Mouse (Mus musculus) retina, embryonic 14.5 days (tissue): ENCODE data around the gene Celf6.

Experiments used
- DNase-seq: peaks from one replicate; pipeline ENCODE4 v3.0.0-alpha.2; 2015; ENCODE audit warnings: low spot score

Celf6 gene

DNA sequence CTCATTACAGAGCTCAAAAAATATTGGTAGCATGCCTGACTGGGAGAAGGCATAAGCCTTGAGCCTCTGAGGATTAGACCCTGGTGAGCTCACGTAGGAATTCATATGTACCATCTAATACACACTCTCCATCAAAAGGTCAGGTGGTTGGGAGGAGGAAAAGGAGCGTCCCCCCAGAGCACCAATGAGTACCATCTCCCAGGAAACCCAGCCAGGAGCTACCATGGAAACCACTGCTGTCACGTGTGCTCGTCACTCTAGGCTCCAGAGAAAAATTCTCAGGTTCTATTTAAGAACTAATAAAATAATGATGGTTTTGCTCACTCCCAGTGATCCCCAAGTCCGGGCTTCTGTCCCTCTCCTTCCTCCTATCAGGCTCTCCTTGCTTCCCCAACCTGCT is 10.5 kb downstream of the Celf6 start:
- no peak for DNase-seq

DNA sequence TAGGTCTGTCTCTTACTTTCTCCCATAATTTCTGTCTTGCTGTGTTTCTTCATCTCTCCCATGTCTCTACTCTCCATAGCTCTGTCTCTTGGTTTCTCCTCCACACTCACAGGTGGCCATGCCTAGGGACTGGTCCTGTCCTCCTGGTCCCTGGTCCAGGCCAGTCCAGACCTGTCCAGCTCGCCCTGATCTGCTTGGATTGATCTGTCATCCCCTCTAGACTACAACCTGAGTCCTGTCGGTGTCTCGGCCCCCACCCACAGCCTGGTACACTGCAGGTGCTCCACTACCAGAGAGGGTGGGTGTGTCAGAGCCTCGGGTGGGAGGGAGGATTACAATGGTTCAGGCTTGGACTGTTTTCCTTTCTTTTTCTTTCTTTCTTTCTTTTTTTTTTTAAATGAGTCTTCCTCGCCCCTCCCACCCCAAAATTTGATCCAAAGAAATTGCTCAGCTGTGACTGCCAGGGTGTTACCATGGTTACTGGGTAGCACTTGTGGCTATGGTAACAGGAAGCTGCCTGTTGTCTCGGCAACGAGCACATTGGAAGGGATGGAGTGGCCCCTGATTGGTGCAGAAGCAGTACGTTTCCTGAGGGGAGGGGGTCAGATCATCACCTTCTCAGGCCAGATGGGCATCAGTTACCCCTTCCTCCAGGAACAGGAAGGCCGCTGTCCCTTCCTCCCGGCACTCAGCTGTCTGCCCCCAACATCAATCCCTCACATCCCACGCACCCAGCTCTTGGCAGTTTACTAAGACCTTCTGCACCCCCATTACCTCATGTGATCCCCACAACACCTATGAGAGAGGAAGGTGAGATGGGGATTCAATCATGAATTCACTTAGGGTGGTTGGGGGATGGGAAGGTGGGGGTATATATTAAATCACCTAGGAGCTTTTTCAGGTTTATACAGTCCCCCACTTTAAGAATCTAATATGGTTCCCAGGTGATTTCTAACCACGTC is 11.3 kb downstream of the Celf6 start:
- peak; percentile 33 for DNase-seq

GRCm38 (mm10) chr9:59589703-59590439 is 12.2 kb downstream of the Celf6 start:
- no peak for DNase-seq

GRCm38 (mm10) chr9:59601661-59602060 is 23.9 kb downstream of the Celf6 start:
- no peak for DNase-seq

DNA sequence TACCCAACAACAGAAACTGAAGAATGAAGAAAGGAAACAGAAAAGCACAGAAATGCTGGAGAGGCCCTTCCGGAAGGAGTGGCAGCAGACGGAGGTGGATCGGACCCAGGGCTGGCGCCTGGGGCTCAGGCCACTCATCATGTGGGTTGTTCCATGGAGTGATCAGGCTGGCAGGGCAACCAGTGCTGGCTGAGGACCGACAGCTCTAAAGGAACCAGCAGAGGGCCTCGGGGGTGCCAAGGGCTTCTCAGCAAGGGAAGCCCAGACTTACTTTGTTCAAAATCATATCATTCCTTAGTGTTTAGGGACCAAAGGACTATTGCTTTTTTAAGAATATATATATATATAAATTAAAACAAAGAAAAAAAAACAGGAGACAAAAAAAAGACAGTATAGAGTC is 28.2 kb downstream of the Celf6 start:
- no peak for DNase-seq

- no peak for DNase-seq
These were observed 33.2 kb downstream of the Celf6 start for GRCm38 (mm10) chr9:59610950-59611349.

- no peak for DNase-seq
These were observed 38.1 kb downstream of the Celf6 start for GRCm38 (mm10) chr9:59615797-59616196.

DNA sequence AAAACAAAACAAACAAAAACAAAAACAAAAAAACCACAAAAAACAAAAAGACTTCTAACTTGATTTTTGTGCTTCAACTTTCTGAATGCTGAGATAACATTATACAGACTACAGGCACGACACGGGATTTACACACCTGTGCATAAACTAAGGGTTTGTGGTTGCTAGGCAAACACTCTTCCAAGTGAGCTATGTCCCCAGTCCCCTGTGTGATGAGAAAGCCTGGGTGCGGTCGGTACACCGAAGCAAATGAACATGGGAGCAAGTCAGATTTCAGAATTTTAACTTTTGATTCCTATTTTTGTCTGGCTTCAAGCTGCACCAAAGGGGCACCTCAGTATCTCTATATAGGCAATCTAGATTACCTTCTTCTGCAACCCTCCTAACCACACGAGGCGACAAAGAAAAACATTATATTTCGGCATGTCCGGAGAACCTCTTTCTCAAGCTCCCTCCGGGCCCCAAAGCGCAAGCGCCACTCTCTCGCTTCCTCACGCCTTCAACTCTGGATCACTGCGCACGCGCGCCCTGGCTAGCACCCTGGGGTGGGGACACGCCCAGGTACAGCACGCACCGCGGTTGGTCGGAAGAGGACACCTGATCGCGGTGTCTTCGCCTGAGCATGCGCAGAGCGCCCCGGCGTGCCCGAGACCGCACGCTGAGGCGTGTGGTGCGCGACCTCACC is 39.0 kb downstream of the Celf6 start, which contains the start of gene Parp6:
TSS of gene Parp6 (plus strand) at position 663 of the 685 bp plus-strand sequence.
- peak; percentile 97 for DNase-seq

DNA sequence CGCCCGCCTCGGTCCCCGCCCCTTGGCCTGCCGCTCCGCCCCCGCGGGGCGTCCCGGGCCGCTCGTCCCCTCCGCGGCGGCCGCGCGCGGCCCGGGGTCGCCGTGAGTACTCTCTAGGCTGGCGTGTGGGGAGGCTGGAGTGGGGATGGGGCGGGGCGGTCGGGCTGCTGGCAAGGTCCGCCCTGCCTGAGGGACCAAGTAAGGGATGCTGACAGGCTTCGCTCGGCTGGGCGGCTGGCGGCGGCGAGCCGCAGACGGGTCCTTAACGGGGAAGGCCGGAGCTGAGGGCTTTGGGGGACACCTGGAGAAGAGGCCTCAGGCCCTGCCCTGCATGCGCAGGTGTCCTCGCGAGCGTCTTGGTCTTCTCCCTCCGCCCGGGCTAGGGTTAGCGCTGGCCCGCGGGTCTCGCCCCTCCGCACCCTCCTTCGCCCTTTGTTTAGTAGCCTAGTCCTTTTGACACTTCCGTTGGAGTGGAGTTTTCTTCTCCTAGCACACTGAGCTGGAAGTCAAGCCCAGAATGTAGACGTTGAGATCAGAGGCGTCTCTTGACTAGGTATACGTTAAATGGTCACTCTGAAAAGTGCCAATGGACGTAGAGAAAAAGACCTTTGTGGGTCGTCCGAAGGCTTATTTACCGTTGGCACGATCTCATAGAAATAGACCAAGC is 39.7 kb downstream of the Celf6 start:
- no peak for DNase-seq

- DNase-seq = no peak
These were observed 60.7 kb downstream of the Celf6 start for GRCm38 (mm10) chr9:59638372-59638771.

DNA sequence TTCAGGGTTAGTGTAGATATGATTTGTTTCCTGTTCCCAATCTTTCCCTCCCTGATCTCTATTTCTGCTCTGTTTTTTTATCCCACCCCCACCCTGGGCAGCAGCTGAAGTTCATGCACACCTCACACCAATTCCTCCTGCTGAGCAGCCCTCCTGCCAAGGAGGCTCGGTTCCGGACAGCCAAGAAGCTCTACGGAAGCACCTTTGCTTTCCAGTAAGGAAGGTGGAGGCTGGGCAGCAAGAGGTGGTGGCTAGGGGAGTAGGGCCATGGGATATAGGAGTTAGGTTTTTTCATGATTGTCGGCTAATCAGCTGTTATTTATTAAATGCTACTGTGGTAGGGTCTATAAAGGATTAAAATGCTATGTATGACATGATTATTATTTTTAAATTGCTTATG is 62.2 kb downstream of the Celf6 start:
- DNase-seq = no peak

DNA sequence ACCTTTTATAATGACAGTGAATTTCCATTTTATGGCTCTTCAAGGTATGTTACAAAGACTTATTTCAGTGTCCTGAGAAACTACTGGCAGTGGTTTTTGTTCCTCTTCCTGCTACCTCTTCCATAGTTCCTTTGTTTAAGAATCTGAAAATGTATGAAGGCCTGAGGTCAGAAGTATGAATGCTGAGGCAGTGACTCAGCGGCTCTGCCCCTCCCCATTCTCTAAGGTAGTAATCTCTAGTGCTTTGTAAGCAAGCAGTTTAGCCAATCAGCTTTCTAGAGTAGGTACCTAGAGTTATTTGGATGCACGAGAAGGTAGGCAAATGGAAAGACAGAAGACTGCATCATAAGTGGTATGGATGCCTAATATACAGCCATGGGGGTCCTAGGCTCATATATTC is 63.6 kb downstream of the Celf6 start:
- DNase-seq = no peak

GRCm38 (mm10) chr9:59649911-59650310 is 72.2 kb downstream of the Celf6 start:
- DNase-seq = no peak

DNA sequence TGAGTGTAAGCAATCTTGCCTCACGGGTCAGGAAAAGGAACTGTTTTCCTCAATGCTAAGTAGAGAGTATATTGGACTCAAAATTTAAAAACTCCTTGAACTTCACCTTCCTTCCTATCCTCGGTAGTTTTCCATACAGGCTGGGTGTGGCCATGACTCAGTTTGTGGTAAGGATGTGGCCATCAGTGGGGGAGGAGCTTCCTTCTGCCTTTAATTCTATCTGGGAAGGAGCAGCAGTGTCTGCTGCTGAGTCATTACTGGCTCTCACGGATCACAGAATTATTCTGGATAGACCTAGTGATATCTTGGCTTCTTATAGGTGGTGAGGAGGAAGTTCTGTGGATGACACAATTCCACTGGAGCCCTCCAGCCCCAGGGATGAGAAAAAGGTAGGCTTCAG is 75.7 kb downstream of the Celf6 start:
- DNase-seq = no peak

GRCm38 (mm10) chr9:59654450-59654983 is 76.8 kb downstream of the Celf6 start:
- DNase-seq = no peak

- peak; percentile 97 for DNase-seq
These were observed 78.4 kb downstream of the Celf6 start, which contains the start of gene Pkm for GRCm38 (mm10) chr9:59655958-59656634. Gene Pkm (plus strand): TSS chr9:59656368.
